Mouse (Mus musculus): ENCODE results near the gene Rsph9.

- TF ChIP-seq CTCF (IDR thresholded peaks at IDR 0.05; ENCODE audit: low read depth, low read length) (no peak), GATA1 (IDR thresholded peaks at IDR 0.05; ENCODE audit: borderline replicate concordance, low read length) (no peak), TAL1 (conservative IDR thresholded peaks at IDR 0.05; ENCODE audit: low read depth, low read length) (no peak), GATA2 (IDR thresholded peaks at IDR 0.05; ENCODE audit: borderline replicate concordance, low read depth, low read length) (no peak), POLR2AphosphoS5 (IDR thresholded peaks at IDR 0.05; ENCODE audit: insufficient replicate concordance, low read depth, low read length) (no peak)
Observed at GRCm38 (mm10) chr17:46161710-46162109, 17.7 kb upstream of the Rsph9 start.

Measured in G1E (cell line).